Mouse (Mus musculus): ENCODE data around the gene Gm17374.
"Not testable (repeated sequence)": the region's sequence is repeated elsewhere in the genome, so short reads cannot be mapped to it uniquely, and the experiment has no call there.

The Gm17374 gene

DNA sequence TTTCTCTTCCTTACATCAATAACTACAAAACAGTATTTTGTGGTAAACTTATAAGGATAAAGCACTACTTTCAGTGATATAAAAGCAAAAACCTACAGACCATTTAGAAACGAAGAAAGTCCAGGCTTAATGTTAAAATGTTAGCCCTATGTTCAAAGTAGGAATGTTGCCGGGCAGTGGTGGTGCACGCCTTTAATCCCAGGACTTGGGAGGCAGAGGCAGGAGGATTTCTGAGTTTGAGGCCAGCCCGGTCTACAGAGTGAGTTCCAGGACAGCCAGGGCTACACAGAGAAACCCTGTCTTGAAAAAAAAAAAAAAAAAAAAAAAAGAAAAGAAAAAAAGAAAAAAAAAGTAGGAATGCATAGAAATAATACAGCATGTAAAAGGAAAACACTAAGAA lies at the start of gene Gm17374:
TSS of gene Gm17374 (plus strand) at position 301 of the 400 bp plus-strand sequence.
- not testable (repeated sequence) for DNase-seq (ENCODE audit: low spot score in 2 of 2)

DNA sequence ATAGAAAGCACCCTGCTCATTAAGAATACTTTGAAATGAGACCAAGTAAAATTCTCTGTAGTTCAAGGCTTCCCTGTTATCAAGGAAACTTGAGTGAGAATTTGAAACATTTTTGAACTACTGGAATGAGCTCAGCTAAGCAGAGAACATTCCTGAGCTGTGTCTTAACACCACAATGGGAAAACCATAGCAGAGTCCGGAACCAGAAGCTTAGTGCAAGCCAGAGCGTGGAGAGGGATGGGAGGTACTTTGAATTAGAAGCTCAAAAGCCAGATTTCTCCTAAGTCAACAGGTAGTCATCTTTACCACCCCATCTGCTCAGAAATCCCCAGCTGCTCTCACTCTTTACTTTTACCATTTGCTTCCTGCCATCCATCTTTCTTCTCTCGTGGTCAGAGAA lies 46.9 kb upstream of the Gm17374 start:
- DNase-seq (ENCODE audit: low spot score in 2 of 2), result no peak

GRCm38 (mm10) chr2:140107641-140108040 lies 44.2 kb upstream of the Gm17374 start:
- no peak for DNase-seq (ENCODE audit: low spot score in 2 of 2)

DNA sequence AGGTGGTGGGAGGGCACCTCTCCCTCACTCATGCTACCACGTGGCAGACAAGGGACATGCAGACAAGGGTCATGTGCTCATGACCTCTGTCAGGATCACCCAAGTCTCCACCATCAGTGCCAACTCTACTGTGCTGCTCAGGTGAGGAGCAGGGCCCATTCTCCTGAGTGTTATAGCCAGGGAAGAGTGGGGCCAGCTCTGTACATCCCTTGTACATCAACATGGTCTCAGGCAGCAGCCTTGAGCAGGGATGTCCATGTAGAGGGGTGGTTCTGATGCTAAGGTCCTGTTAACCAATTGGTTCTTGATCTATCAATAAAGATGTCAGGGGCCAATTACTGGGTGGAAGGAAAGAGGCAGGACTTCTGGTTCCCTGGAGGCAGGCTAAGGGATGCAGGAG lies 42.9 kb upstream of the Gm17374 start:
- no peak for DNase-seq (ENCODE audit: low spot score in 2 of 2)

DNA sequence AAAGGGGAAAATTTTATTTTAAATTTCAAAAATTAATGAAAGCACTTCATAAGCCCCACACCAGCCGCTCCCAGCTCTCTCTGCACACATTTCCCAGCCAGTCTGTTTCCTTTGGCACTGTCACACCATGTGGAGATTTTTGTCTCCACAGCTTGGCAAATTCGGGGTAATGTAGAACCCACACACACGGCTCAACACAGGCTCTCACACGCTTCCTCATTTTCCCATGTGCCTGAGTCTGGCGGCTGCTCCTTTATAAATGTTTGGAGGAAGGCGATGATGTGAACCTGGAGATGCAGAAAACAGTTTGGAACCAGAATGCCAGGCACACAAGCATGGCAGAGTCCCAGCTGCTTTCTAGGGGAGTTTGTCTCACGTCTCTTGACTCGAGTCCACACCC lies 38.0 kb upstream of the Gm17374 start:
- DNase-seq (ENCODE audit: low spot score in 2 of 2), result peak; percentile 53 to 65

GRCm38 (mm10) chr2:140125516-140125915 lies 26.3 kb upstream of the Gm17374 start:
- no peak for DNase-seq (ENCODE audit: low spot score in 2 of 2)

- no peak for DNase-seq (ENCODE audit: low spot score in 2 of 2)
Measured at GRCm38 (mm10) chr2:140159186-140159730, 7.4 kb downstream of the Gm17374 start.

GRCm38 (mm10) chr2:140163351-140163854 lies 11.6 kb downstream of the Gm17374 start:
- DNase-seq (ENCODE audit: low spot score in 2 of 2), result no peak

DNA sequence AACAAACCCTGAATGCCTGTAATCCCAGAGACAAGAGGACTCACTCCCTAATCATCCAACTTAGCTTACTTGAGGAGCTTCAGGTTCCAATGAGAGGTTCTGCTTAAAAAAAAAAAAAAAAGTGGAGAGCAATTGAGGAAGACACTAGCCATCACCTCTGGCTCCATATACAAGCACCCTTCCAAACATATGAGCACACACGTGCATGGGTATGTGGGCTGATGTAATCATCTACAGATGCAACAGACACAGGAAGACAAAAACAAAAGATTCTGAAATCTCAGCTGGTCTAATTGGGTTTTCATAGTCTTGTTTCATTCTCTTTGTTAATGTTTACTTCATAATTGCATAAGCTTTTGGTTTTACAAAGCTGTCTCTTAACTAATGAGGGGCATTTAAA lies 17.2 kb downstream of the Gm17374 start:
- no peak for DNase-seq (ENCODE audit: low spot score in 2 of 2)

- peak; percentile 98 to 99 for DNase-seq (ENCODE audit: low spot score in 2 of 2)
Measured at GRCm38 (mm10) chr2:140170127-140170802, 18.4 kb downstream of the Gm17374 start, which contains the start of the genes Esf1 and Ndufaf5. Gene Esf1, minus strand, starts transcription at chr2:140170564. Gene Ndufaf5, plus strand, starts transcription at chr2:140170649.

DNA sequence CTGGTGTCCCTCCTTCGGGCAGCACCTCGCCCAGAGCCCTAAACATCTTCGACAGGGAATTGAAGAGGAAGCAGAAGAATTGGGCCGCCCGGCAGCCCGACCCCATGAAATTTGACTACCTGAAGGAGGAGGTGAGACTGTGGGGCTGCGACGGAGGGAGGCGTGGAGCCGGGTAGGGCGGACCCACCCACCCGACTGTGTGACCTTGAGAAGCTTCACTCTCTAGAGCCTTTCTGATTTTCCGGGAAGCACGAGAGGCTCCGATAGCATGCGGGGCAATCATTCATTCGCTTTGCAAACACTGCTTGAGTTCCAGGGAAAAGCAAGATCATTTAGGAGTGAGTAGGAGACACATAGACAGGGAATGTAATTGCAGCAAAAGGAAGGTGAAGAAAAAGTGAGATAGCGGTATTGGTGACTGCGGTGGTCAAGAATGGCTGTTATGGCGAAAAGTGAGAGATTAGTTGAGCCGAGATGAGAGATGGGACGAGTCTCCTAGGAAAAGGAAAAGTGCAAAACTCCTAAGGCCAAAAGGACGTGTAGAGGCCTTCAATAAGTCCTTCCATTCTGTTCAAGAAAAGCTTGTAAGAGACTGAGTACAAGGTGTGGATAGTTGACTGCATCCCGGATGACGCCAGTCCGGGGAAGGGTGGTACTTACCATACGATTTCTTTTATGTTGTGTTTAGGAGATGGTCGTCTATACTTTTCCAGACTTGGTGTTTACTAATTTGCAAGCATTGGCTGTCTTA lies 19.1 kb downstream of the Gm17374 start:
- no peak for DNase-seq (ENCODE audit: low spot score in 2 of 2)

DNA sequence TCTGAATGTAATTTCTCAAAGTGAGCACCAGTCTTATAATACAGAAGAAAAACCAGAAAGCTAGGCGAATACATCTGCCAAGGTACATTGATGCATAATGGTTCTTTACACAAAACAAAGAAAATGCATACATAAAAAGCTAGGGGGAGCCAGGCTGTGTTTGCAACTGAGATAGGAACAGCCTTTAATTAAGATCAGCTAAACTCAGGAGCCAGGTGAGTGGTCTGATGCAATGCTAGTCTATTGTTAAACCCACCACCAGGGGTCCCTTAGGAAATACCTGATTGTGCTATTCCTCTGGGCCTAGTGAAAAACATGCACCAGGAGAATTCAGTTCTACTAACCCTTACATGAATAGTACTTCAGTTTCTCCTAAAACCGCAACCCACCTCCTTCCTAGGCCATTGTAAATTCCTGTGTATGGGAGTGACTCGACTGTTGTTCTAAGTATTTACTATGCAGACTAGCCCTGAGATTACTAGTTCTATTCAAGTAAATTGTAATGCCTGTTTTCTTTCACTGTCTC lies 33.9 kb downstream of the Gm17374 start:
- not testable (repeated sequence) for DNase-seq (ENCODE audit: low spot score in 2 of 2)

DNA sequence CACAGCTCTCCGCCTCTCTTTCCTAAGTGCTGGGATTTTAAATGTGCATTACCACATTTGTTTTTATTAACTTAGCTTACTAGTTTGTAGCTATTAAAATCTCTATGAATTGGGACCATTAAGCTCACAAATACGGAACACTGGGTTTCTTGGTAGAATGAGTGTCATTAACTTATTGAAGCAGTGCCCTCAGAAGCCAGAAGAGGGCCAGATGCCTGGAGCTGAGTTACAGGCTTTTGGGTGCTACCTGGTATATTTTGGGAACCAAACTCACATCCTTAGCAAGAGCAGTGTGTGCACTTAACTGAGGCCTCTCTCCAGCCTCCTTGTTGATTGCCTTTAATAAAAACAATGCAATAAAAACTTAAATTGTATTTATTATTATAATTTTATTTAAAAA lies 48.9 kb downstream of the Gm17374 start:
- no peak for DNase-seq (ENCODE audit: low spot score in 2 of 2)

- DNase-seq (ENCODE audit: low spot score in 2 of 2), result no peak
Measured at GRCm38 (mm10) chr2:140202573-140202972, 50.7 kb downstream of the Gm17374 start.
